Mouse (Mus musculus) adrenal gland, postnatal 14 days (tissue): ENCODE measurements at regions not wholly inside any gene's neighbourhood (a gene's known extent, or its start where the extent isn't known, plus 50 kb on each side); places are given as distances from the start of the nearest gene placed in this dataset.

Source experiments
- DNase-seq: peaks from one replicate; pipeline ENCODE4 v3.0.0; 2021; ENCODE audit warnings: mixed read lengths

- DNase-seq, result no peak
Measured at GRCm38 (mm10) chr4:95185113-95185915, 133.3 kb upstream of the Jun start.

DNA sequence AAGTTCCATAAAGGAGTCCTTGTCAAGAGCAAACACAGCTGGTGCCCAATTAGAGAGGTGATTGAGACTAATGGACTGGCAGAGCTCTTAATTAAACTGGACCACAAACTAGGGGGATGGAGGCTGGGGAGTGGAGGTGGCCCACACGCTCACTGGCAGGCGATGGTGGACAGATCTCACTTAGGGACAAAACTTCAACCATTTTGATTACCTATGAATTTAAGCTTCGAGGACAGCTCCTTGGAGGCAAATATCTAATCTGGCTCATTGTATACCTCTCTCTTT, 133.8 kb upstream of the Jun start:
- DNase-seq, result no peak

GRCm38 (mm10) chr4:95188107-95188506, 136.1 kb upstream of the Jun start:
- DNase-seq, result no peak

GRCm38 (mm10) chr4:95191654-95192406, 139.8 kb upstream of the Jun start:
- DNase-seq, result no peak

DNA sequence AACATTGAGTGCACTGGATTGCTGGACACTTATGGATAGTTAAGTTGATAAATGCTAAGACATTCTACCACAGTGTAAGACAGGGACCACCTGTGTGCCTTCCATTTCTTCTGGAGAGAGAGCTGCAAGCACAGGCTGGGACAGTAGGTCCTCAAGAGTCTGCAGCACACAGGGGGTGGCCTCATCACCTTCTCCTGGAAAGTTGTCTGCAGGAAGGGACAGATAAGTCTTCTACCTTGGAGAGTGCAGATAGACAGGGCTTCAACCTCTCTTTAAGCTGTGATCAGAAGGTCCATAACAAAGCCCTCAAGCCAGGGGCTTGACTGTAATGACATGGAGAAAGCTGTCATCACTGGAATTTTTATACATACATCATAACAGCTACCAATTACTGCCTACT, 140.5 kb upstream of the Jun start:
- DNase-seq, result no peak

GRCm38 (mm10) chr4:95193028-95193427, 141.0 kb upstream of the Jun start:
- peak; percentile 46 for DNase-seq

DNA sequence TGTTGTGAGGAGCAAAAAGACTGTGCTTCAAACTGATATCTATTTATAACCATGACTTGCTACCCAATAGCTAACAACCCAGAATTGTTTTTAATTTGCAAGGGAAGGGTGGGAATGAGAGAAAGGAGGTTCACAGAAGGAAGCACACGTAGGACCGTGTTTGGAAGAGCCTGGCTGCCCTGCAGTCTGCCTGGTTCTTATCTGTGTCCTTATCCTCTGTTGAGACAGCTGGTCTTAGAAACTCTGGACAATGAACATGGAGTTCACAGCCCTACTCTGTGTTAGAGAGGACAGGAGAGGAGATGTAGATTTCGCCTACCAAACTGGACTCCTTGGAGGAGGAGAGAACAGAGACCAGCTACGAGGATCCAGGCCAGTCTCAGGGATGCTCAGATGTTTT, 141.5 kb upstream of the Jun start:
- no peak for DNase-seq

GRCm38 (mm10) chr4:95194621-95195455, 142.8 kb upstream of the Jun start:
- DNase-seq, result no peak

GRCm38 (mm10) chr4:95196106-95196505, 144.1 kb upstream of the Jun start:
- DNase-seq, result no peak

DNA sequence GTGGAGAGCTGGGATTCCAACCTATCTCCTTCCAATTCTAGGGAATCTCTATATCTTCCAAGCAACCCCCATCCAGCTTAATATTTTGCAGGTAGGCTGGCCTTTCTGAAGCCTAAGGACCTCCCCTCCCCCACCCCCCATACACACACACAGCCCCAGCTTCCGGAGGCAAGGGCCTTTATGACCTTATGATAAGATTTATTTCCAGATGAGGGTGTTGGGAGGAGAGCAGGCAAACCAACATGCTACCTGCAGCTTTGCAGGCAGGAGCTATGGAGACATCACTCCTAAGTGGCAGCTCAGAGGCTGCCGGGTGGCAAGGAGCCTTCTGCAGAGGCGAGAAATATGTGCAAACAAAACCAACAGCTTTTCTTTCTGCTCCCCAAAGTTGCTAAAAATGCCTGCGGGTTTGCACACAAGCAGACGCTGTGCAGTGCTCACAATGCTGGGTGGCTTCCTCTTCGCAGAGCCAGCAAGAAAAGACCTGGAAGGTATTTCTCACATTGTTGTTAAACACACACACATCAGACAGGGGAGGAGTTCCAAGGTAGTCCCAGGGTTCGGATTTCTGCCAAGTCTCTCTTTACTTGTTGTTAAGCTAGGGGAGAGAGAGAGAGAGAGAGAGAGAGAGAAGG, 145.2 kb upstream of the Jun start:
- DNase-seq, result no peak

GRCm38 (mm10) chr4:95199394-95199793, 147.4 kb upstream of the Jun start:
- DNase-seq, result no peak

GRCm38 (mm10) chr4:95200130-95200529, 148.1 kb upstream of the Jun start:
- no peak for DNase-seq

- no peak for DNase-seq
Measured at GRCm38 (mm10) chr4:95202478-95202877, 150.5 kb upstream of the Jun start.

GRCm38 (mm10) chr4:95203577-95203976, 151.6 kb upstream of the Jun start:
- DNase-seq, result no peak

- no peak for DNase-seq
Measured at GRCm38 (mm10) chr4:95205372-95205771, 153.3 kb upstream of the Jun start.

DNA sequence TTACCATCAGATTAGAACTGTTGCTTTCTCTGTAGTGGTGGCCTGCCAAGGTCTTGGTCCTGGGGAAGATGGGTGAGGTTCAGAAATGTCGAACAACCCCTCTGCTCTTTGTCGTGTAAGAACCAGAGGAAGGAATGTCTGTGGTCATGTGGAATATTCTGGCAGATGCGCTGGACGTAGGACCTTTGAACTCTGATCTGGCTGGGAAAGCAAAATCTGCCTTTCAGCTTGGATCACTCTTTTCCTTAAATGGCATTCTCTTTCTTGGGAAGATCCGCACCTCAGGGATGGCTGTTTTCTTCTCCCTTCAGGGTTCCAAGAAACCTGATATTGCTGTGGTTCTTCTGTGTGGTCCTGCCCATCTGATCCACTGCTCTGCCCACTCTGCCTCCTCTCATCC, 155.8 kb upstream of the Jun start:
- no peak for DNase-seq

DNA sequence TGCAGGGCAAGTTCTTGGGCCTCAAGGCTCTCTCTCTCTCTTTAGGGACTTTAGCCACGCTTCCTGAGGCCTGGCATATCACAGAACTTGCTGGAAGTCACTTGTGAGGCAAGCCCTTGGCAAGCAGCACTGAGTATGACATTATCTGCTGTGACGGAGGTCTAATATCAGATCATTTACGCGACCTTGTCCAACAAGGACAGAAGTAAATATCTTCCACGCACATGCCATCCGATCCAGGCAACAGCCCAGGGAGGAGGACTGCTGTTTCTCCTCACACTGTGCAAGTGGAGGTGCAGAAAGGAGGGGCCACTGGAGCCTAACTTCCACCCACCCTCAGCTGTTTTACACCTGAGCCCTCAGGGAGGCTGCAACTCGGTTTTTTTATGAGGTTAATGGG, 156.8 kb upstream of the Jun start:
- peak; percentile 69 for DNase-seq

GRCm38 (mm10) chr4:95209322-95210119, 157.5 kb upstream of the Jun start:
- no peak for DNase-seq

GRCm38 (mm10) chr4:95212561-95212960, 160.5 kb upstream of the Jun start:
- no peak for DNase-seq

- no peak for DNase-seq
Measured at GRCm38 (mm10) chr4:95213026-95213425, 161.0 kb upstream of the Jun start.

- no peak for DNase-seq
Measured at GRCm38 (mm10) chr4:95214026-95214425, 162.0 kb upstream of the Jun start.

DNA sequence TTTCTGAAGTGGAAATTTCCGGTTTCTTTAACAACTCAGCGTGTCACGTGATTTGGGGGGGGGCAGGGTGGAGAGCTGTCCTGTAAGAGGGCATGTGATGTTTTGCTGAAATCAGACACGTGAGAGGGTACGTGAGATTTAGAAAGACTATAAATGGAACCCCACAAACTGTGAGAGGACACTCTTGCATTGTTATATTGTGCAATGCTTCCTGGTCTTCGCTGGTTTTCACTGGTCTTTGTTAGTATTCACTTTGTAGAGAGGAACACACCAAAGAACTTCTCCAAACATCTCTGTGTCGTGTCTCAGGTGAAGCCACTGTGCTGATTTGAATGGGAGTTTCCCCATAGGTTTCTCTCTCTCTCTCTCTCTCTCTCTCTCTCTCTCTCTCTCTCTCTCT, 163.2 kb upstream of the Jun start:
- no peak for DNase-seq
